Mouse (Mus musculus) bone marrow, adult 2 months (tissue): ENCODE measurements at regions not wholly inside any gene's neighbourhood (a gene's known extent, or its start where the extent isn't known, plus 50 kb on each side); places are given as distances from the start of the nearest gene placed in this dataset.
"Not testable (repeated sequence)": the region's sequence is repeated elsewhere in the genome, so short reads cannot be mapped to it uniquely, and the experiment has no call there.

Source experiments
- H3K27ac ChIP-seq: fragments of 200-500 bp; 2 replicates; pipeline ENCODE4 v1.5.1; 2012; ENCODE audit warnings: low read depth, mild to moderate bottlenecking, control low read depth, inconsistent platforms, low read length; ENCODE audit not compliant: control insufficient read depth, poor library complexity, insufficient read depth
- H3K4me1 ChIP-seq: fragments of 200-500 bp; 2 replicates; pipeline ENCODE4 v1.6.1; 2011; ENCODE audit warnings: low read length; ENCODE audit not compliant: control insufficient read depth, insufficient read depth
- H3K4me3 ChIP-seq: fragments of 200-500 bp; replicated peaks from 2 replicates; pipeline ENCODE3; 2011; ENCODE audit warnings: mild to moderate bottlenecking, low read depth, low read length, control low read depth; ENCODE audit not compliant: control insufficient read depth
- CTCF ChIP-seq: fragments of 200-500 bp; IDR thresholded peaks from 2 replicates; pipeline ENCODE4 v1.5.1; 2011; ENCODE audit warnings: low read length, control low read depth; ENCODE audit not compliant: control insufficient read depth, insufficient read depth
- POLR2A ChIP-seq: fragments of 200-500 bp; IDR thresholded peaks from 2 replicates; pipeline ENCODE4 v1.6.1; 2011; ENCODE audit warnings: low read depth, mild to moderate bottlenecking, control low read depth, low read length, borderline replicate concordance; ENCODE audit not compliant: control insufficient read depth
- WGBS: fragments of 180-500 bp; shearing (Covaris S2); methylation state at CpG from one replicate; pipeline ENCODE4 v1.1.7; 2018; 5-methylcytosine and 5-hydroxymethylcytosine counted together

- Histone ChIP-seq H3K4me3 (no peak overlapping the region), H3K4me1 (no peaks in the 10 kb centered on the region), H3K27ac (no peak overlapping the region)
- no peak for TF ChIP-seq POLR2A
- no peak for TF ChIP-seq CTCF
- WGBS: 42% methylated on average over 12 of the region's 12 CpGs
Measured at GRCm38 (mm10) chr9:32940919-32941767, 305.1 kb downstream of the Ets1 start.

GRCm38 (mm10) chr9:32941768-32942030 is 305.7 kb downstream of the Ets1 start:
- H3K4me1 ChIP-seq: no peaks in the 10 kb centered on the region
- H3K27ac ChIP-seq: no peak overlapping the region
- TF ChIP-seq POLR2A: no peak
- TF ChIP-seq CTCF: no peak
- no peak overlapping the region for H3K4me3 ChIP-seq

- no peak for TF ChIP-seq CTCF
- TF ChIP-seq POLR2A: no peak
- Histone ChIP-seq H3K27ac (no peak overlapping the region), H3K4me1 (no peaks in the 10 kb centered on the region), H3K4me3 (no peak overlapping the region)
- 69% methylated on average over 3 of the region's 3 CpGs for WGBS
Measured at GRCm38 (mm10) chr9:32947221-32947620, 311.2 kb downstream of the Ets1 start.

- TF ChIP-seq CTCF (no peak), POLR2A (no peak)
- H3K4me3 ChIP-seq: no peak overlapping the region
- 82% methylated on average over 3 of the region's 3 CpGs for WGBS
- H3K4me1 ChIP-seq: no peaks in the 10 kb centered on the region
- no peak overlapping the region for H3K27ac ChIP-seq
Measured at GRCm38 (mm10) chr9:32949036-32949435, 313.0 kb downstream of the Ets1 start.

GRCm38 (mm10) chr9:32958716-32959115 is 322.7 kb downstream of the Ets1 start:
- 72% methylated on average over 3 of the region's 3 CpGs for WGBS
- no peak overlapping the region for H3K4me3 ChIP-seq
- H3K27ac ChIP-seq: no peak overlapping the region
- TF ChIP-seq POLR2A (no peak), CTCF (no peak)
- H3K4me1 ChIP-seq: no peaks in the 10 kb centered on the region; the same call in 1 of the 2 replicates

- not testable (repeated sequence) for H3K27ac ChIP-seq, H3K4me1 ChIP-seq, H3K4me3 ChIP-seq
Measured at GRCm38 (mm10) chr9:32959468-32959867, 323.4 kb downstream of the Ets1 start.

GRCm38 (mm10) chr9:32962679-32963205 is 326.7 kb downstream of the Ets1 start:
- WGBS: 24% methylated on average over 5 of the region's 5 CpGs
- Histone ChIP-seq H3K4me3 (no peak overlapping the region), H3K4me1 (no peaks in the 10 kb centered on the region; the same call in 1 of the 2 replicates), H3K27ac (no peak overlapping the region)
- no peak for TF ChIP-seq CTCF
- no peak for TF ChIP-seq POLR2A

GRCm38 (mm10) chr9:32968446-32968845 is 332.4 kb downstream of the Ets1 start:
- 78% methylated on average over 2 of the region's 2 CpGs for WGBS
- no peak overlapping the region for H3K27ac ChIP-seq
- H3K4me3 ChIP-seq: no peak overlapping the region
- no peaks in the 10 kb centered on the region; the same call in 1 of the 2 replicates for H3K4me1 ChIP-seq
- TF ChIP-seq CTCF: no peak
- no peak for TF ChIP-seq POLR2A

GRCm38 (mm10) chr9:32971421-32971820 is 335.4 kb downstream of the Ets1 start:
- H3K4me3 ChIP-seq: no peak overlapping the region
- TF ChIP-seq CTCF: no peak
- WGBS: 85% methylated on average over 5 of the region's 5 CpGs
- H3K4me1 ChIP-seq: no peaks in the 10 kb centered on the region; the same call in 1 of the 2 replicates
- H3K27ac ChIP-seq: no peak overlapping the region
